Mouse (Mus musculus): ENCODE data around the gene Stip1. TPM values are rescaled to one million over a fixed set of nuclear protein-coding genes. Genes with fewer than 3 reads are reported as not detected.

Gene Stip1
- polyA plus RNA-seq, 1 experiment from 2014 or later, result 356 TPM

DNA sequence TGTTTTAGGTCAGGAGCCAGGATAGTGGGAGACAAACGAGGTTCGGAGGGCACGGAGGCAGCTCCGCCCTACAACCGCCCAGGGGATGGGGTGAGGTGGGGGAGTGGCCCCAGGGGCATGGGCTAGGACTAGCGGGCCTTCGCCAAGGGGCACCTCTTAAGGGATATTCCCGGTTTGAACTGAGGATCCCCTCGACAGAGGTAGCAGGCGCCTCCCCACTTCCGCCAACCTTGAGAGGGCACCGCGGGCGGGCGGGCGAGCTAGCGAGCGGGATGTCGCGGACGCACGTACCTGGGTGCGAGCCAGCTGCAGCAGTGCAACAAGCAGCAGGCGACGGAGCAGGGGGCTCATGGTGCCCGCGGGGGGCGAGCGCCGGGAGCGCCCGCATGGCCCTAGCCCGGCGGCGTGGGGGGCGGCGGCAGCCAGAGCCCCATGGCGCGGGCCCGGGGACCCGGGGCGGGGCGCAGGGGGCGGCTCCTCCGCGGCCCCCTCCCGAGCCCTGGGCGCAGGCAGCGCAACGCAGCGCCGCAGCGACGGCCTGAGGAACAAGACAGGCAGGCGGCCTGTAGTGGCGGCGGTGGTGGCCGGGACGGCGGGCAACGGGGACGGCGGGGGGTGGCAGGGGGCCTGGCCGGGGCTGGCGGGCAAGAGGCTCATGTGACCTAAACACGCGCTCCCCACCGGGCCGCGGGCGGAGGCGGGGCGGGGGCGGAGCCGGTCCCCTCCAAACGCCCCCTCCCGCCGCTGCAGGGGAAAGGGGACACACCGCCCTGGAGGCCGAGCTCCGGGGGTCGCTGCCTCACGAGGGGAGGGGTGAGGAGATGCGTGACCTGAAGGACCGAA lies 52.5 kb downstream of the Stip1 start, which contains the start of gene Vegfb:
Gene Vegfb (minus strand): TSS at position 591 of the 843 bp plus-strand sequence.
- H3K9ac ChIP-seq (ENCODE audit: low read depth, low read length), result peak within 1 kb of the TSS; percentile 86
- ATAC-seq (replicated peaks; ENCODE audit: low FRiP score) (peak; percentile 60), DNase-seq (ENCODE audit: low spot score) (peak; percentile 74)
- peaks cover 12% of the 10 kb centered on the region; the same call in 1 of the 2 replicates for H3K36me3 ChIP-seq (ENCODE audit: control insufficient read depth, insufficient read depth, low read length)
- H3K4me1 ChIP-seq (replicated peaks; ENCODE audit: control insufficient read depth, insufficient read depth, low read length), result peaks cover 20% of the 10 kb centered on the region
- H3K4me3 ChIP-seq (ENCODE audit: low read depth, low read length), result peak within 1 kb of the TSS; percentile 83
- no peaks in the 10 kb centered on the region for H3K27me3 ChIP-seq (replicated peaks; ENCODE audit: control insufficient read depth, insufficient read depth, low read length)
- H3K9me3 ChIP-seq (ENCODE audit: control insufficient read depth, low read length), result no peaks in the 10 kb centered on the region
- peak within 1 kb of the TSS; percentile 89 for H3K4me2 ChIP-seq
- H3K27ac ChIP-seq (ENCODE audit: low read depth, low read length), result peak within 1 kb of the TSS; percentile 70
- WGBS, result under 1% methylated on average over 69 of the region's 85 CpGs

GRCm38 (mm10) chr19:6985951-6986708 lies 53.6 kb downstream of the Stip1 start:
- peak overlapping the region; percentile 83 for H3K4me3 ChIP-seq (ENCODE audit: low read depth, low read length)
- no peak overlapping the region for H3K27ac ChIP-seq (ENCODE audit: low read depth, low read length)
- peak overlapping the region; percentile 86 for H3K9ac ChIP-seq (ENCODE audit: low read depth, low read length)
- 60% methylated on average over 10 of the region's 10 CpGs for WGBS
- ATAC-seq (replicated peaks; ENCODE audit: low FRiP score) (0 out of 2 replicates have a peak, but pooled peaks have one; percentile 8), DNase-seq (ENCODE audit: low spot score) (no peak)
- H3K36me3 ChIP-seq (ENCODE audit: control insufficient read depth, insufficient read depth, low read length), result peaks cover 12% of the 10 kb centered on the region; the same call in 1 of the 2 replicates
- no peaks in the 10 kb centered on the region for H3K27me3 ChIP-seq (replicated peaks; ENCODE audit: control insufficient read depth, insufficient read depth, low read length)
- H3K9me3 ChIP-seq (ENCODE audit: control insufficient read depth, low read length), result no peaks in the 10 kb centered on the region
- peaks cover 16% of the 10 kb centered on the region for H3K4me1 ChIP-seq (replicated peaks; ENCODE audit: control insufficient read depth, insufficient read depth, low read length)
- H3K4me2 ChIP-seq, result peak overlapping the region; percentile 89

DNA sequence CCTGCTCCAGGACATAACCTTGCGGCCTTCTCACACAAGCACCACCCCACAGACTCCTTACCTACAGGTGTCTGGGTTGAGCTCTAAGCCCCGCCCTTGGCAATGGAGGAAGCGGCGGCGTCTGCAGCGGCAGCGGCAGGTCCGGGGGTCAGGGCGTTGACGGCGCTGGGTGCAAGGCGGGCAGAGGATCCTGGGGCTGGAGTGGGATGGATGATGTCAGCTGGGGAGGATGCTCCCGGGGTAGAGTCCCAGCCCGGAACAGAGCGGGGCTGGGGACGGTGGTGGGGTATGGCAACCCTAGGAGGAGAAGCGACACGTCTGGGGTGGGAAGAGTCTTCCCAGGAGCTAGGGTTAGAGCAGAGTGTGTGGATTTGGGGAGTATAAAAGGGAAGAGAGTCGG lies 54.5 kb downstream of the Stip1 start:
- Histone ChIP-seq H3K36me3 (ENCODE audit: control insufficient read depth, insufficient read depth, low read length) (peaks cover 12% of the 10 kb centered on the region; the same call in 1 of the 2 replicates), H3K4me2 (no peak overlapping the region), H3K9me3 (ENCODE audit: control insufficient read depth, low read length) (no peaks in the 10 kb centered on the region), H3K27me3 (replicated peaks; ENCODE audit: control insufficient read depth, insufficient read depth, low read length) (no peaks in the 10 kb centered on the region), H3K9ac (ENCODE audit: low read depth, low read length) (no peak overlapping the region), H3K4me1 (replicated peaks; ENCODE audit: control insufficient read depth, insufficient read depth, low read length) (peaks cover 16% of the 10 kb centered on the region), H3K27ac (ENCODE audit: low read depth, low read length) (no peak overlapping the region), H3K4me3 (ENCODE audit: low read depth, low read length) (no peak overlapping the region)
- DNase-seq (ENCODE audit: low spot score) (no peak), ATAC-seq (replicated peaks; ENCODE audit: low FRiP score) (no peak)
- 81% methylated on average over 19 of the region's 19 CpGs for WGBS

- no peak for DNase-seq (ENCODE audit: low spot score)
- Histone ChIP-seq H3K36me3 (ENCODE audit: control insufficient read depth, insufficient read depth, low read length) (peaks cover 12% of the 10 kb centered on the region), H3K9me3 (ENCODE audit: control insufficient read depth, low read length) (no peaks in the 10 kb centered on the region), H3K4me1 (replicated peaks; ENCODE audit: control insufficient read depth, insufficient read depth, low read length) (peaks cover 24% of the 10 kb centered on the region), H3K4me3 (ENCODE audit: low read depth, low read length) (no peak overlapping the region), H3K9ac (ENCODE audit: low read depth, low read length) (no peak overlapping the region), H3K27me3 (replicated peaks; ENCODE audit: control insufficient read depth, insufficient read depth, low read length) (no peaks in the 10 kb centered on the region), H3K27ac (ENCODE audit: low read depth, low read length) (no peak overlapping the region), H3K4me2 (no peak overlapping the region)
- ATAC-seq (replicated peaks; ENCODE audit: low FRiP score), result no peak
- 95% methylated on average over 5 of the region's 5 CpGs for WGBS
Observed at GRCm38 (mm10) chr19:6983621-6984020, 56.1 kb downstream of the Stip1 start.

- H3K27me3 ChIP-seq (replicated peaks; ENCODE audit: control insufficient read depth, insufficient read depth, low read length), result no peaks in the 10 kb centered on the region
- 90% methylated on average over 4 of the region's 4 CpGs for WGBS
- H3K9me3 ChIP-seq (ENCODE audit: control insufficient read depth, low read length), result no peaks in the 10 kb centered on the region
- H3K4me3 ChIP-seq (ENCODE audit: low read depth, low read length), result peak overlapping the region; percentile 66
- H3K9ac ChIP-seq (ENCODE audit: low read depth, low read length), result peak overlapping the region; percentile 71; the same call in 1 of the 2 replicates
- H3K4me1 ChIP-seq (replicated peaks; ENCODE audit: control insufficient read depth, insufficient read depth, low read length), result peaks cover 32% of the 10 kb centered on the region
- H3K27ac ChIP-seq (ENCODE audit: low read depth, low read length), result no peak overlapping the region
- H3K4me2 ChIP-seq, result peak overlapping the region; percentile 85
- H3K36me3 ChIP-seq (ENCODE audit: control insufficient read depth, insufficient read depth, low read length), result peaks cover 29% of the 10 kb centered on the region
- ATAC-seq (replicated peaks; ENCODE audit: low FRiP score) (no peak), DNase-seq (ENCODE audit: low spot score) (no peak)
Observed at GRCm38 (mm10) chr19:6981465-6981864, 58.3 kb downstream of the Stip1 start.

DNA sequence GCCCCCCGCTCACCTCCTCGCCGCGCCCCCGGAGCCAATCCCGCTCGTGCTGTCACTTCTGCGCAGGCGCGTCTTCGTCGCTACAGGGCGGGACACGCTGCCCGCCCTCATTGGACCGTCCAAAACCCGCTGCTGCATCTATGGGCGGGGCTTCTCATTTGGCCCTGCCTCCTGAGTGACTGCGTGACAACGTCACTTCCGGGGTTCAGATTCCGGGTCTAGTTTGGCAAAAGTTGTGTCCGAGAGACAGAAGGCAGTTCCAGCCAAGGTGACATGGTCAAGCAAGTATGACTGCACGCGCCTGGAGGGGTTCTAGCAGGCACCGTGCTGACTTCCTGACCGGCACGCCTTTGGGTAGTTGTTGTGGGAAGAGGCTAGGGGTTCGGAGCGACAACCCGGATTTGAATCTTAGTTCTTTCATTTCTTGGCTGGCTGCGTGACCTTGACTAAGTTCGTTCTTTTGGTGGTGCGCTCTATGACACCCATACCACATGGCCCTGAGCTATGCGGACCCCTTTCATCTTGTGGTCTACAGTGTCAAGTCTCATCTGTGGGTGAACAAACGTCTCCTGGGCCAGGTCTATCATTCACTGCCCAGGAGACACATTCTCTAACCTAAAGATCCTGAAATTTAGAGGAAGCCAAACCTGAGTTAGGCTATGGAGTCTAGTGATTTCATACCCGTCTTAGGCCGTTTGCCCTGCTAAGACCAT lies 59.2 kb downstream of the Stip1 start, which contains the start of gene Fkbp2:
Gene Fkbp2 (minus strand): TSS at position 121 of the 713 bp plus-strand sequence.
- WGBS, result under 1% methylated on average over 38 of the region's 38 CpGs
- peak within 1 kb of the TSS; percentile 80 for H3K9ac ChIP-seq (ENCODE audit: low read depth, low read length)
- no peaks in the 10 kb centered on the region for H3K9me3 ChIP-seq (ENCODE audit: control insufficient read depth, low read length)
- peaks cover 29% of the 10 kb centered on the region for H3K36me3 ChIP-seq (ENCODE audit: control insufficient read depth, insufficient read depth, low read length)
- H3K27ac ChIP-seq (ENCODE audit: low read depth, low read length), result peak within 1 kb of the TSS; percentile 73
- H3K4me1 ChIP-seq (replicated peaks; ENCODE audit: control insufficient read depth, insufficient read depth, low read length), result peaks cover 29% of the 10 kb centered on the region
- H3K27me3 ChIP-seq (replicated peaks; ENCODE audit: control insufficient read depth, insufficient read depth, low read length), result no peaks in the 10 kb centered on the region
- peak within 1 kb of the TSS; percentile 66 for H3K4me3 ChIP-seq (ENCODE audit: low read depth, low read length)
- ATAC-seq (replicated peaks; ENCODE audit: low FRiP score) (peak; percentile 81), DNase-seq (ENCODE audit: low spot score) (peak; percentile 99)
- peak within 1 kb of the TSS; percentile 96 for H3K4me2 ChIP-seq

DNA sequence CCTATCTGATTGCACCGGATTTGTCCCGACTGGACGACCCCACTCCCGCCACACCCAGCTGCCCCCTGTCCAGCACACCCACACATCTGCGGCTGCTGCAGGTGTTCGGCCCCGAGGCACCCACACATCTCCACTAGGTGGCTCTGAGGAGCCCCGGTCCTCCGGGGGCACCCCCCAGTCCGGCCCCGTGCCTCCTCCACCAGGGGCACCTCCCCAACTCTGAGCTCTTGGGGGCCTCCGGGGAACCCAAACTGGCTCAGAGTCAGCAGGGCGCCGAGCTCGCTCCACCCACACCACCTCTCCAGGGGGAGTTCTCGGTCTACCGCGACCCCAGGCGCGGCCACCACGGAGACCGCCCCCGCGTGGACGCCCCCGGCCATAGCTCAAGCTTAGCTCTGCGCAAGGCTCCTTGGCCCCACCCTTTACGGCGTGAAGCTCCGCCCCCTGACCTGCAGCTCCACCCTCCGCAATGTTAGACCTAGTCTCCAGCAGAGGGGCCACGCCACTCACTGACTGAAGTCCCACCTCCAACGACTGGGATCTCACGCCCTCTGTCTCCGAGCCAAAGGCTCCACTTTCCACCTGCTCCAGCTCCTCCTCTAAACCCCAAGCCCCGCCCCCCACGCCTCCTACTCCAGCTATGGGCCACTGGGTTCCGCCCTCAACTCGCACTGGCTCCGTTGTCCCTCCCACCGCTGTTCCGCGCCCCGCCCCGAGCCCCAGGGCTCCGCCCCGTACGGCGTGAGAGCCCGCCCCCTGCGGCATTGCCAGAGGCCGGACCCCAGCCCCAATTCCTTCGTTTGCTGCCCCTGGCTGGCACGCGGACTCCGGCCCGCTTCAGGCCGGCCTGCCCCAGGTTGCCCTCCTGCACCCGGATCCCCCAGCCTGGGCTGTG lies 60.0 kb downstream of the Stip1 start:
- Histone ChIP-seq H3K27ac (ENCODE audit: low read depth, low read length) (peak overlapping the region; percentile 73), H3K9ac (ENCODE audit: low read depth, low read length) (peak overlapping the region; percentile 80), H3K4me1 (replicated peaks; ENCODE audit: control insufficient read depth, insufficient read depth, low read length) (peaks cover 29% of the 10 kb centered on the region), H3K27me3 (replicated peaks; ENCODE audit: control insufficient read depth, insufficient read depth, low read length) (no peaks in the 10 kb centered on the region), H3K4me2 (peak overlapping the region; percentile 96), H3K9me3 (ENCODE audit: control insufficient read depth, low read length) (no peaks in the 10 kb centered on the region), H3K36me3 (ENCODE audit: control insufficient read depth, insufficient read depth, low read length) (peaks cover 22% of the 10 kb centered on the region), H3K4me3 (ENCODE audit: low read depth, low read length) (peak overlapping the region; percentile 66)
- under 1% methylated on average over 59 of the region's 59 CpGs for WGBS
- ATAC-seq (replicated peaks; ENCODE audit: low FRiP score) (peak; percentile 86), DNase-seq (ENCODE audit: low spot score) (peak; percentile 100)
